Mouse (Mus musculus) adrenal gland, postnatal 4 days (tissue): ENCODE data around the gene Cdc37. TPM values are rescaled to one million over a fixed set of nuclear protein-coding genes. Genes with fewer than 3 reads are reported as not detected.
A peak's percentile ranks its signal among the peaks of the same experiment; 100 is the strongest.

Source experiments
- DNase-seq, 2 experiments: peaks; one replicate each; pipeline ENCODE4 v3.0.0; 2021 to 2022; ENCODE audit warnings: low spot score in 2 of 2, mixed read lengths in 2 of 2
- total RNA-seq, 2 experiments: library from RNA; stranded (reverse); gene quantifications; 2 replicates each; pipeline ENCODE4 v1.2.3; 2021

Cdc37 gene
- total RNA-seq, 2 experiments from 2014 or later = 174 to 190 TPM

DNA sequence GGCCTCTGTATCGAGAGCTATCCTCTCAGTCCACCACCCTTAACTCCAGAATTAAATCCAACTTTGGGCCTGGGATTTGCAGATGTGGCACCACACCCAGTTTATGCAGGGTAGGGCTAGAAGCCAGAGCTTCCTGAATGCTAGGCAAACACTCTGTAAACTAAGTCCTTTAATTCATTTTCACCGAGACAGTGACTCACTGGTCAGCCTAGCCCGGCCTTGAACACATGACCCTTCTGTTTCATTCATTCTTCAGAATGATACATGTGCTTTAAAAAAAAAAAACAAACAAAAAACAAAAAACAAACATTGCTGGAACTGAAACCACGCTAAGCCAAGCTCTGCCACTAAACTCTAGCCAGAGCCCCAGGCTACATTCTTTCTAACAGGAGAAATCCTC lies 11.4 kb downstream of the Cdc37 start:
- DNase-seq = no peak

DNA sequence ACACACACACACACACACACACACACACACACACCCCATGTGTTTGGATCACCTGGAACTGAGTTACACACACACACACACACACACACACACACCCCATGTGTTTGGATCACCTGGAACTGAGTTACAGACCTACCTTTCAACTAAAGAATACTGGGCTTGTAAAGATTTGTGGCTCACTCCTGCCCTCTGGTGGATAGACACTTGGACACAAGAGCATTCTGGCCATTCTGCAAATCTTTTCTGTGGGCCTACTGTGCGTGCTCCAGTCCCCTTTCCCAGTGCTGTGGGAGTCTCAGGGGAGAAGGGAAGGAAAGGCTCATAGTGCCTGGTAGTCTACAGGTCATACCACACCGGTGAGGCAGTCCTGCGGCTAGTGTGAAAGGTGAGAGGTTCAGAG lies 12.6 kb downstream of the Cdc37 start:
- DNase-seq = no peak

DNA sequence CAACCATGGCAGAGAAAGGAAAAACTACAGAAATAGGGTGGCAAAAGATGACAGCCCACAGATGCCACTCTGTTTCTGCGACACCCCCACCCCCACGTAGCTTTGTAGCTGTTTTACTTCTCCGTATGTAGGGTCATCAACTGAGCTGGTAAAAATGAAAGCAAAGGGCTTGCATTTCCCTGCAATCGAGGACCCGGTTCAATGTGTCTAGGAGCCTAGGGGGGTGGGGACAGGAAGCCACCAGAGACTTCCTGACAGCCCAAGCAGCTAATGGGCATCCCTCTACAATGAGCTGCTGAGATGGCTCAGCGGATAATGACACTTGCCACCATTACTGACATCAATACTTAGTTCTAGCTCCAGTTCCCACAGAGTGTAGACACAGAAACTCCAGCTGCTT lies 13.4 kb downstream of the Cdc37 start:
- no peak for DNase-seq

DNA sequence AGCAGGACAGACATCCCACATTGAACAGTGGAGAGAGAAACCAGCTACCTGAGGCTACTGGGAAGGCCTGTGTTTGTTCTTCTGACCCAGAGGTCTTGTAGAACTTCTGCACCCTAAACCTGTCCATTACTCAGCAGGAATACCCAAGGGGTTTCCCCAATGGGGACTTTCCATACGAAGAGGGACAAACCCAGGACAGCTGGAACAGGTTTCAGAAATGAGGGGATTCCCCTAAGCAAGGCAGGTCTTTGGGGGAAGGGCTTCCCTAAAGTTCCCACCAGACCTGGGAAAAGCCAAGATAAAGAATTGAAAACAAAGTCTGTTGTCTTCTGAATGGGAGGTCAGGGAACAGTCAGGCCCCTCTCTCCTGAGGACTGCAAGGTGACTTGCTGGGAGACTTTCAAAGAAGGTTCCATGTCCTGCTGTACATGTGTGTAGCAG lies 13.8 kb downstream of the Cdc37 start:
- no peak for DNase-seq

DNA sequence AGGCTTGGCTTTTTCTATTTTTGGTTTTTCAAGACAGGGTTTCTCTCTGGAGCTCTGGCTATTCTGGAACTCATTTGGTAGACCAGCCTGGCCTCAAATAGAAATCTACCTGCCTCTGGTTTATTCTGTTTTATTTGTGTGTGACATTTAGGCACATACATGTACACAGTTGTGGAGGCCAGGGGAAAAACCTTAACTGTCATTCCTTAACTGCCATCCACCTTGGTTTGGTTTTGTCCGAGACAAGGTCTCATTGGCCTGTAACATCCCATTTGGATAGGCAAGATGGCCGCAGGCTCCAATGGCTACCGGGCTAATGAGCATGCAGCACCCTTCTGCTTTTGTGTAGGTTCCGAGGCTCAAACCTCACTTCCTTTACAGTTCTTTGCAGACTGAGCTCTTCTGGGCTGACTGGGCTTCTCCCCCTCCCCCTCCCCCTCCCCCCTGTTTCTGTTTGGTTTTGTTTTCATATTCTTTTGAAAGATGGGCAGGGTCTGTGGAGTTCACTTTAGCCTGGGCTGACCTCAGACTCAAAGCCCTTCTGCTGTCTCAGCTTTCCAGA lies 14.4 kb downstream of the Cdc37 start:
- DNase-seq = no peak

DNA sequence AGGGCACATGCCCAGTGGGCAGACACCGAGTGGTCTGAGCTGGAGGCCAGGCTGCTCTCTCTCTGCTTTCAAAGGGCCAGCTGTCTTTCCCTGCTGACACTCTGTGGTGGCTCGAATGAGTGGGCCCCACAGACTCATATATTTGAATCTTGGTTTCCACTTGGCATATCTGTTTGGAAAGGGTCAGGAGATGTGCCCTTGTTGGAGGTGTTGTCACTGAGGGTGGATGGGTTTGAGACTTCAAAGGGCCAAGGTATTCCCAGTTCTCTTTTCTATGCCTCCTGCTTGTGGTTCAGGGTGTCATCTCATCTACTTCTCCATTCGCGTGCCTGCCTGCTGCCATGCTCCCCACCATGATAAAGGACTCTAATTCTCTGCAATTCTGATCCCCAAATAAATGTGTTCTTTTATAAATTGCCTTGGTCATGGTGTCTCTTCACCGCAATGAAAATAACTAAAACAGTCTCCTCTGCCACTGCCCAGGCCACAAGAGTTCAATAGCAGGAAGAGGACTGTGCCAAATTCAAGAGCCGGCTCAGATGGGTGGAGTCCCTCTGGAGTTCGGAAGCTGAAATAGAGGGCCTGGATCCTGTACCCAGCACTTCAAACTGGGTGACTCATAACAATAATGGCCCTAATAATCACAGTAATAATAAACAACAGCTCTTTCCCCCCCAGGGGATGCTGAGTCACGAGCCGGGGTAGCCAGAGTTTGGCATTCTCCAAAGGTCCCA lies 15.0 kb downstream of the Cdc37 start:
- no peak for DNase-seq

DNA sequence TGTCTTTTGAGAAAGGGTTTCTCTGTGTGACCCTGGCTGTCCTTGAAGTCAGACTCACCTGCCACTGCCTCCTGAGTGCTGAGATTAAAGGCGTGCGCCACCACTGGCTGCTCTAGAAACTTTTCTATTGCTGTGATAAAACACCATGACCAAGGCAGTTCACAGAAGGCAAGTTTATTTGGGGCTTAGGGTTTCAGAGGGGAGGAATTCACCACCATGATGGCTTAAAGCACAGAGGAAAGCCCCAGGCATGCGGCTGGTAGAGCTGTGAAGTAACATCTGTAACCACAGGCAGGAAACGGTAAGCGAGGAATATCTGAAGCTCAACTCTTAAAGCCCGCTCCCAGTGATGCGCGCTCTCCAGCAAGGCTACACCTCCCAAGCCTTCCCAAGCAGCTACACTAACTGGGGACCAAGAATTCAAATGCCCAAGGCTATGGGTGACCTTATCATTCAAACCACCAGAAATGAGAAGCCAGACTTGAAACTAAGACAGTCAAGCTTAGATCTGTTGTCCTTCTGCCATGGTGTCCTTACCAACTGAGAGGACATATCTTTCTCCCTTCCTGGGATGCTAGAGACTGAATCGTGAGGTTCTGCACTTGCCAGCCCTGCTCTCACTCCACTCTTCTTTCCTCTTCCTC lies 16.6 kb downstream of the Cdc37 start:
- no peak for DNase-seq

DNA sequence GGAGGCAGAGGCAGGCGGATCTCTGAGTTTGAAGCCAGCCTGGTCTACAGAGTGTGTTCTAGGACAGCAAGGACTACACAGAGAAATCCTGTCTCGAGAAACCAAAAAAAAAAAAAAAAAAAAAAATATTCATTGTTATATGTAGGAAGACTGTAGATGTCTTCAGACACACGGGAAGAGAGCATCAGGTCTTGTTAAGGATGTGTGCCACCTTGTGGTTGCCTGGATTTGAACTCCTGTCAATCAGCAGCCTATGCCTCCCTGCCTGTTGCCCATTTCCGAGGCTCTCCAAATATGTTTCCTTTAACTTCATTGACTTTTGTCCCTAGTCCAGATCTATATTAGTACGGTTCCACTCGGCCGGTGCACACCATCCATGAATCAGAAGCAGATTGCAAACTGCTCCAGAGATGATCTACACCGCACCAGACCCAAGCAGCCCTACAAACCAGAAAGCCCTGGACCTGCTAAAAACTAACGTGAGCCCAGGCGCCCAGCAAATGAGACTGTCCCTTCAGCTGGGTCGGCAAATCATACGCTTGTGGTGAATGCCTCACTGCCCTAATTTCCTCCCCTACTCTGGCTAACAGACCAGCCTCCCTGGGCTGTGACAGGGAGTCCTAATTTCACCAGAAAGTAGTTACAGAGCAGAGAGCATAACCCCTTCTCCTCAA lies 17.5 kb downstream of the Cdc37 start:
- DNase-seq = no peak

DNA sequence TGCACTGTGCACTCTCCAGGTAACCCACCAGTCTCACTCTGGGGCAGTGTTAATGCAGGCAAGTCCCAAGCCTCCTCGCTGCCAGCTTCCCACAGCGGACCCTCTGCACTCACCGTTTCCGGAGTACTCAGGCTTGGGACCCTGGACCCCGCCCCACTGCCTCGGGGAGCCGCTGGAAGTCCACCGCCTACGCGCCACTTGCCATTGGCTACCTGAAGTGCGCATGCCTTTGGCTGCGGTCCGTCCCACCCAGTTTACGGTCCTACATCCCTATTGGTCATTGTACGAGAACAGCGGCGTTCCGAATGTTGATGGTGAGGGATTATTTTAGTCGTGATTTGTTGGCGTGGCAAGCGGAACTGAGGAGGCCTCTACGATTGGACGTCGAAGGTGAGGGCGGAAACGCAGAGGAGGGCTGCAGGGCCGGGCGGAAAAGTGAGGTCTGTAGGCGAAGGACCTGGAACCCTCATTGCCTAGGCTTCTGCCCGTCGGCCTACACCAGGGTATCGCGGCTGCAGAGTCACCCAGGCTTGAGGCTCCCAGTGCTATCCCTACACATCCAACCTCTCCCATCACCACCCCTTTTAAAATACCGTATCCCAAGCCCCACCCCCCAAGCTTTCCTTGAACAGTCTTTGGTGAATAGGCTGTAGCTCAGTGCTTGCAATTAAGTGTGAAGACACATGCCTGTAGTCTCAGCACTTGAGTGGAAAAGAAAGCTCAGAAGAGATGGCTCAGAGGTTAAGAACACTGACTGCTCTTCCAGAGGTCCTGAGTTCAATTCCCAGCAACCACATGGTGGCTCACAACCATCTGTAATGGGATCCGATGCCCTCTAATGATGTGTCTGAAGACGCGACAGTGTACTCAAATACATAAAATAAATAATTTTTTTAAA lies 18.5 kb downstream of the Cdc37 start, which contains the start of gene Tyk2:
TSS of gene Tyk2 (minus strand) at position 185 of the 898 bp plus-strand sequence.
- DNase-seq = peak; percentile 64 to 82

DNA sequence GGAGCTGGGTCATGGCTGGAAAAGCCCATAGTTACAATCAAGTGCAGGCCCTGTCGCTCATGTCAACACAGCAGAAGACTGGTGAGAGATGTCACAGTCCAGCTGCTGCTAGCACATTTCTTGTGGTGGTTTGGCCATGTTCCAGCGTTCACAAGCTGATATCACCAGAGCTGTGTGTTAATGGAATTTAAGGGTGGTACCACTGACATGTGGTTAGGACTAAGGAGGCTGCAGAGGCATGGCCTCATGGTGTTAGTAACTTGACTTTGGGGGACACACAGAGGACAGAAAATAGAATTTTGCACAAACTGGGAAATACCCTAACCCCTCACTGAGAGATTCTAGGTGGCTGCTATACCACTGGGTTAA lies 23.5 kb downstream of the Cdc37 start:
- no peak for DNase-seq

DNA sequence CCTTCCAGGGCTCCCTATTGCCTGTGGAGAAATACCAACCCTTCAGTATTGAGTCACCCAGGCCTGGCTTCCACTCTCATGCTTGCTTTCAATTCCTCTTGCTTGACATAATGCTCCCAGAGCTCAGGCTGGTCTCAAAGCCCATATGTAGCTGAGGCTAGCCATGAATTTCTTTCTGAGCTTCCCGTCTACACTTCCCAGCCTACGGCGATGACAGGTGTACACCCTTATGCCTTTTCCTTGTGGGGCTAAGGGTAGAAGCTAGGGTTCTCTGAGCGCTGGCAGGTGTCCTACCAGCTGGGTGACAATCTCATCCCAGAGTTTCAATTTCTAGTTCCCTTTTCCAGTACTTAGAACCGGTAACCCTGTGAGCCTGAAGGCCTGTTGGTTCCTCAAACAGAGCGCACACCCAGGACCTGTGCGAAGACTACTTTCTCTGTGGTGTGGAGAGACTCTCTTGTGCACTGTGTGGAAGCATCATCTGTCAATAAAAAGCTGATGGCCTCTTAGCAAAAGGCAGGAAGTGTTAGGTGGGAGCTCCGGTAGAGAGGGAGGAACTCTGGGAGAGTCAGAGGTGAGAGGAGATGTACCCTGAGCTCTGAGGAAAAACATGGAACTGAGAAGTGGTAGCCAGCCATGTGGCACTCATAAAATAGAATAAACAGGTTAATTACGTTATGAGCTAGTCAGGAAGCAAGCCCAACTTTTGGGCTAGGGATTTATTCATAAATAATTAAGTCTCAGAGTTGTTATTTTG lies 24.1 kb downstream of the Cdc37 start:
- no peak for DNase-seq

DNA sequence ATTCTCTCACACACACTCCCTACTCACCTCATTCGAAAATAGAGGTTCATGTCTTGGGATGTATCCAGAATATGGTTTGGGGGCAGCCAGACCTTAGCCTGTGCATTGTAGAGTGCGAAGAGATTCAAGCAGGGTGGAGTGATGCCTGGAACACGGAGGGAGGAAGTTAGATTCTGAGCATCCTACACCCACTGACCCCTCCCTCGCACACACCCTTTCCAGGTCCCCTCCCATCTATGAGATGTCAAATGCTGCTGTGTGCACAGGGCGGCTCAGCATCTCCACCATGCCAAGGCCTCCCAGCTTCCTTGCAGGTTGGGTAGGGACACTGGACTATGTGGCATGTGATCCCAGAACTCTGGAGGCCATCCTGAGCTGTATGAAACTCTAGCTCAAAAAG lies 24.9 kb downstream of the Cdc37 start:
- DNase-seq = no peak

DNA sequence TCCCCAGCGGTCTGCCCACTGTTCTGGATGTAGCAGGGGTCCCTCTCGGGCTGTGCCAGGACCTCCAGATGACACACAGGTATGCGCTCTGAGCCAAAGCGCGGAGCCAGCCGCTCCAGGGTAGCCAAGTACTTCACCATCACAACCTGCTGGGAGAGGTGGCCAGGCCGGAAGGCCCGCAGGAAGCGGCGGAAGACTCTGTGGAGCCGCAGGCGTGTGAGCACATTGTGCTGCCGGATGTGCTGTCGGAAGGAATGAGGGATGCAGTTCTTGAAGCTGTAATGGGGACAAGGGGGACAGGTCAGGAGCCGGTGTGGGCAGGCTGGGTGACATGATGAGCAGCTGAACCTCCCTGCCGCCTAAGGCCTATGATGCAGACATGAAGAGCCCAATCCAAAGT lies 28.3 kb downstream of the Cdc37 start:
- DNase-seq = no peak

DNA sequence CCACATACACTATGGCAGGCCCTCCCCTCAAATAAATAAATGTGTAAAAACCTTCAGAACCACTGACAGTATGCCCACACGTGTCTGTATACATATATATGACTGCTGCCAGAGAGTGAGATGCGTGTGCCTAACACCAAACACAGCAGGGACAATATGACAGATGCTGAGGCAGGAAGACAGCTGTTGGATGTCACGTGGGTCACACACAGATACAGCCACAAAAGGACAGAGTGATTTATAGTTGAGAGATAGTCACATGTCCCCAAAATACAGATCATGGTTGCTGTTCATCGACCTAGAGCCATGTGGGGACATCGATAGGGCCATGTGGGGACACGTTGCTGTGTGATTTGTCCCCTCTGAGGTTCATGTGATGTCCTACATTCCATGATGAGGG lies 32.7 kb downstream of the Cdc37 start:
- DNase-seq = no peak

DNA sequence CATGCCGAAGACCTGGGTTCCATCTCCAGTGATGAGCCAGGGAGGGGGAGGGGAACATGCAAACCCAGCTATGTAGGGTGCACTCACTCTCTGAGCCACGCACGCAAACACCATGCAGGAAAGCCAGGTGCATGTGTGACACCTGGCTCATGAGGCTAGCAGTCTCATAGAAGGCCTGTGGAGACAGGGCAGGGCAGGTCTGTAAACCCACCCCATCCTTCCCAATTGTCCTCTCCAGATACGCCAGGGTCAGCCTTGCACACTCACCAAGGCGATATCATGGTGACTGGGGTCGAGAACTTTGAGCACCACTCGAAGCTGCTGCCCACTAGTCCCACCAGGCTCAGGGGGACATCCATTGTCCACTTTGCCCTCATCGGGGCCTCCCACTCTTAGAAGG lies 34.7 kb downstream of the Cdc37 start:
- DNase-seq = no peak

DNA sequence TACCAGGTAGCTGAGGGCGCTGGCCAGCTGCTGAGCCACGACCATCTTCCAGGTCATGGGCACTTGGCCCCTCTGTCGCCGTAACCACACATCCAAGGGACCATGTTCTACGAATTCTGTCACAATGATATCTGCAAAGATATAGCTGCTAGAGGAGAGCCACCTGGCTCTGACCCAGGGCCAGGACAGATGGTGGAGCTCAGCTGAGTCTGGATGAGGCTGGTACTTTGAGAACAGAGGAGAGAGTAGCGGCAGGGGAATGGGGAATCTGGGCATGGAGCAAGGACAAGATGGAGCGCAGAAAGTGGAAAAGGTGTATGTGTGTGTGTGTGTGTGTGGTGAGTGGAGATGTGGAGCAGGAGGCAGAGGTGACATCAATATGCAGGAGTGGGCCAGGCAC lies 35.6 kb downstream of the Cdc37 start:
- DNase-seq = no peak

DNA sequence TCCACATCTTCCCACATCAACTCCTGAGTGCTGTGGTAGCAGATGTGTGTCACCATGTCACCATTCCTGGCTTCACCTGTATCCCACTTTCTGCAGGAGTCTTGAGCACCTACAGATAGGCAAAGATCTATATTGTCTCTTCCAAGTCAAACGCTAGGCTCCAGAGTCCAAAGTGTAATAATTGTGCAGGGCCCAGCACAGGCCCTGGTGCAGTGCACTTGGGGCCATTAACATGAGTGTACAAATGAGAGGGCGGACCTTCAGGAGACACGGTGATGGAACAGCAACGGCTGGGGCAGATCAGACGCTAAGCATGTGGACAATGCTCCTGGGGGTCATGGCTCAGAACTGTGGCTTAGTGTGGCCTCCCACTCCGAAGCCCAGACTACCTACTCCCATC lies 36.0 kb downstream of the Cdc37 start:
- DNase-seq = no peak

DNA sequence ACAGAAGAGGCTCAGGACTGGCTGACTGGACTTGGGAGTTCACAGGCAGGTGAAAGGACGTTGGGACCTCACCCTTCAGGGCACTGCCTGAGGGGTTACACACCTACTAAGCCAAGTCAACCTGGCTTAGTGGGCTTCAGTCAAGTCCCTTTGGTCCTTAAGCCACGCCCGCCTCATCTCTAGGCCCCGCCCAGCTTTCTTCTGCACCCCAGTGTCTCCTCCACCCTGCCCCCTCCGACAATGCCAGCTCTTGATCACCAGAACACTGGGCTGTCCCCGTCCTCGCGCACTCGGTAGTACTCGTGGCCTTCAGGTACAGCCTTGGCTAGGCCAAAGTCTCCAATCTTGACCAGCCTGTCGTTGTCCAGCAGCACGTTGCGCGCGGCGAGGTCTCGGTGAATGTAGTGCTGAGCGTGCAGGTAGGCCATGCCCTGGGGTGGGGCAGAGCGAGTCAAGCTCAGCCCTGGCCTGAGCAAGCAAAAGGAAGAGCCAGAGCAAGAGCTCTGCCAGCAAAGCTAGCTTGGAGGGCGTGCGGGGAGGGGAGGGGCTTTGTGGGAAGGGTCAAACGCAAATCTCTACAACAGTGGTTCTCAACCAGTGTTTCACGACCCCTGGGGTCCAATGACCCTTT lies 42.1 kb downstream of the Cdc37 start:
- DNase-seq = no peak

DNA sequence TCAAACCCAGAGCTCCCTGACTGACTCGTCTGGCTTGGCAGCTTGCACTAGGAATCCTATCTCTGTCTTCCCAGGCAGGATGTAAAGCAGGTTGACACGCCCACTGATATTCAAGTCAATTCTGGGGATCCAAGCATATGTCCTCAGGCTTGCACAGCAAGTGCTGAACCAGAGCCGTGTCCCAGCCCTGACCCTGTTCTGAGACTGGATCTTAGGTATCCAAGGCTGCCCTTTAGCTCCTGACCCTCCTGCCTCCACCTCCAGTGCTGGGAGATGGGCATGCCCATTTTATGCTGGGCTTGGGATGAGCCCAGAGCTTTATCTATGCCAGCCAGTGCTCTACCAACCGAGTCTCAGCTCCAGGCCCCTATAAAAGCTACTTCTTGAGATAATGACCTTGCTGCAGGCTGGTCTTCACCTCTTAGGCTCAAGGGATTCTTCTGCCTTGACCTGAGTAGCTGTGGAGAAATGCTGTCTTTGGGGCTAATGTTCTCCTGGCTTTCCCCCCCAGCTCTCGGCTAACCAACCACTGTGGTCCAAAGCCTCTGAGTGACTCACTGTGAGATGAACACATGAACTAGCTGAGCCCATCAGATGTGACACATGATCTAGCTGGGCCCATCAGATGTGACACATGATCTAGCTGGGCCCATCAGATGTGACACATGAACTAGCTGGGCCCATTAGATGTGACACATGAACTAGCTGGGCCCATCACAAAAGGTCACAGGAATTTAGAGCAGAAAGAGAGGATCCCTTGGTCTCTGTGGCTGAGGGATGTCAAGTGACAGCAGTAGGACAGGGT lies 43.8 kb downstream of the Cdc37 start:
- no peak for DNase-seq
